Mouse (Mus musculus): ENCODE data around the gene Kank3.
"Not testable (repeated sequence)": the region's sequence is repeated elsewhere in the genome, so short reads cannot be mapped to it uniquely, and the experiment has no call there.

Gene Kank3

DNA sequence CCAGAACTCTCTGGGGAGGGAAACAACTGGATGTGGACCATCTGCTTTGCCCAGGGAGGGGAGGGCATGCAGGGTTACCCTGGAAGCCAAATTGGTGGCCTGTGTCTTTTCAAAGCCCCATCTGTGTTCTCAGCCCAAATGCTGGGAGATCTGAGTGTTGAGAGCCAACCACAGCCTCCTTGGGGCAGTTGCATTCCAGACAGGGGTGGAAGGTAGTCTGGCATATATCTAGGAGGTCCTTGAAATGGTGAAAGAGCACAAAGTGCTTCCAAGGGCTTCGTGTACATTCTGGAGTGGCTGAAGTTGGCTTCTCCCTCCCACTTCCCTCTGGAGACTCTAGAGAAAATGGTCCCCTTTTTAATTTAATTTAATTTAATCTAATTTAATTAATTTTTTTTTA, 5.6 kb upstream of the Kank3 start:
- no peak for ATAC-seq (ENCODE audit: insufficient number of reproducible peaks, low FRiP score, low TSS enrichment)

DNA sequence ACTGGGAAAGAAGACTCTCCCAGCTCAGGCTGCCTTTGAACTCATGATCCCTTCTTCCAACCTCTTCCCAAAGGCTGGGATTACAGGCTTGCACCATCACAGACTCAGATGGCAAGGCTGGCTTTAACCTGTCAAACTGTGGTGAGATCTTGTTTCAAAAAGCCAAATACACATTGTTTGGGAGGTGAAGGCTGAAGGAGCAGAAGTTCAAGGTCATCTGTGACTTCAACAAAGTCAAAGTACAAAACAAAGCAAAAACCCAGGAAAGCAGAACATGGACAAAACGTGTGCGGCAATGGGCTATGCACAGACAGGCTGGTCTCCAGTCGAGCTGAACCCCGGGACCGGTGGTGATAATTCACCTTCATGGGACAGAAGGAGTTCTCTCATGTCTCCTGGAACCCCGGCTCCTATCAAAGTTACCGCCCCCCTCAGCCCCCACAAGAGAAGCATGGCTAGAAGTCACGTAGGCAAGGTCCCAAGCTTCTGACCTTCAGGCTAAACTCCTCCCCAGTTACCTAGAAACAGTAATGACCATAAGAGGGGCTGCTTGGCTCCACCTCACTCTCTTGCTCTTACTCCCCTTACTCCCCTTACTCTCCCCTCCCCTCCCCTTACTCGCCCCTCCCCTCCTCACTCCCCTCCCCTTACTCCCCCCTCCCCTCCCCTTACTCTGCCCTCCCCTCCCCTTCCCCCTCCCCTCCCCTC, 3.0 kb upstream of the Kank3 start:
- ATAC-seq (ENCODE audit: insufficient number of reproducible peaks, low FRiP score, low TSS enrichment): no peak

DNA sequence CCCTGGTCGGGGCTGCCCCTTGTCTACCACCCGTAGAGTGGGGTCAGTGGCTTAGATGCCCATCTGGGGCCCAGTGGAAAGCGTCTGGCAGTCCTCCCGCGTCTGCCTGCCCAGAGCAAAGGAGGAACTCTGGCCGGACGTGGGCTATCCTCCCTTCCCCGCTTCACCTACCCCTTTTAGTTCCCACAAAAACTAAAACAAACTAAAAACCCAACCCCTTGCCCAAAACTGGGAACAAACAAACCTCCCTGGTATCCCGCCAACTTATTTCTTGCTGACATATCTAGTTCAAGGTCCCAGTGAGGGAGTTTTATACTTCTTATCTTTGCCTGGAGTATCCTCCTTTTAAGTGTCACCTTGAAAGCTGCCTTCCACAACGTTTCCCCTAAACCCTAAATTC, 2.1 kb upstream of the Kank3 start:
- ATAC-seq (ENCODE audit: insufficient number of reproducible peaks, low FRiP score, low TSS enrichment): no peak

DNA sequence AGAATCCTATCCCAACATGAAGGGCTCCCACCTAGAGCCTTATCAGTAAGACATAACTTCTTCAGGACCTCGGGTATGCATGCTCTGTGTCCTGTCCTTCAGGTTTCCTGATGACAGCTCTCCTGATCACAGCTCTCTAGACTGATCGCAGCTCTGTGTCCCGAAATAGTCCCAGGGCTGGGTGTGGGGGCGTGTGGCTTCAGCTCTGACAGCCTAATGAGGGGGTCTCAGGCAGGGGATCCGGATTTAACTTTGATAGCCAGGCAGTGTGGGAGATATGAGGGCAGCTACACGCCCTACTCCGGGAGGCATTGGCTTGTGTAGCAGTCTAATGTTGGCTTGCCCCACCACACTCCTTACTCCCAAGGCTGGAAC, 810 bp downstream of the Kank3 start:
- no peak for ATAC-seq (ENCODE audit: insufficient number of reproducible peaks, low FRiP score, low TSS enrichment)

DNA sequence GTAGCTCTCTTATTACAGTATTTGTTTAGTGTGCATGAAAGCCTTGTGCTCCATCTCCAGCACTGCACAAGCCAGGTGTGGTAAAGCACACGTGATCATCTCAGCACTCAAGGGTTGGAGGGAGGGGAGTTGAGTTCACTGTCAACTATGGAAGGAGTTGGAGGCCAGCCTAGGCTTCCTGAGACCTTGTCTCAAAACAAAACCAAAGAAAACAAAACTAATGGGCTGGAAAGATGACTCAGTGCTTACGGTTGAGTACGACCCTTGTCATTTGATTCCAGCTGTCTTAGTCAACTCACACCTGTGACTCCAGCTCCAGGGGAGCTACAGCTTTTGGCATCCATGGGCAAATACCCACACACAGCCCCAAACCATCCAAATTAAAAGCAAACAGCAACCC, 2.2 kb downstream of the Kank3 start:
- no peak for ATAC-seq (ENCODE audit: insufficient number of reproducible peaks, low FRiP score, low TSS enrichment)

DNA sequence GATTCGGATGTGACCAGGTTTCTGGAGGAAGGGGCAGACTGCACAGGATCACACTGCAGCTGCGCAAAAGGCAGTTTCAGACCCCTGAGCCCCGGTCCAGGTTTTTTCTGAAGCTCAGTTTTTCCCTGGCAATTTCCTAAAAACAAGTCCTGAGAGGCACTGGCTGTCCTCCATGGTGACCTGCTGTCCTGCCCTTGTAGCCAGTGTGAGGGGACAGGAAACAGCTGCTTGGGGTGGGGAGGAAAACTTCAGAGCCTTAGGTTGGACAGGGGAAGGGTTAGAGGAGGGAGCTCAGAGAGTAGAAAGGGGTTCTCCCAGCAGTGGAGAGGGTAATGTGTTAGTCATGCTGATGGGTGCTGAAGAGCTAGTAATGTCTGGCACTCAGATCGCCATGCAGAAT, 2.7 kb downstream of the Kank3 start:
- ATAC-seq (ENCODE audit: insufficient number of reproducible peaks, low FRiP score, low TSS enrichment): no peak

DNA sequence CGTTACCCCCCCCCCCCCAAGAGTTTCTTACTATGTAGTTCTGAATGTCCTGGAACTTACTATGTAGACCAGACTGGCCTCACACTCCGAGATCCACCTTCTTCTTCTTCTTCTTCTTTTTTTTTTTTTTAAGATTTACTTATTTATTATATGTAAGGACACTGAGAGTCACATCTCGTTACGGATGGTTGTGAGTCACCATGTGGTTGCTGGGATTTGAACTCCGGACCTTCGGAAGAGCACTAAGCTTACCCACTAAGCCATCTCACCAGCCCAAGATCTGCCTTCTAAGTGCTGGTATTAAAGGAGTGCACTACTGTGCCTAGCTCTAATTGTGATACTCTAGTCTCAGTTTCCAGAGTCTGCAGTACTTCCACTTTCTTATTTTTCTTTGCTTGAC, 5.1 kb downstream of the Kank3 start:
- ATAC-seq (ENCODE audit: insufficient number of reproducible peaks, low FRiP score, low TSS enrichment): no peak

DNA sequence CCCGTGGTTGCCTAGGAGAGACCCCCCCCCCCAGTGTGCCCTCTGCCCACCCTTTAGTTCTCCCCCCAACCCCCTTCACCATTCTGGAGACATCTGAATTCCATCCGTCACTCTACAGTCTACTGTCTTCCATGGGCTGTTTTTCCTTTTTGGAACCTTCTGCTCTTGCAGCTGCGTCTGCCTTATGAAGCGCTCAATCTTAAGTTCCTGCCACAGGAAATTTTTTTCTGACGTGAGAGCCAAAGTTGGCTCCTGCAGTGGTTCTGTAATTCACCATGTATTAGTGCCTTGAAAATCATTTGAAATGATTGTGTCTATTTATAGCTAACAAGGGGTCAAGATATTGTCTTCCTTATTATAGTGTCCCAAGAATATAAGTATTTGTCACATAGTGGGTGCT, 6.3 kb downstream of the Kank3 start:
- no peak for ATAC-seq (ENCODE audit: insufficient number of reproducible peaks, low FRiP score, low TSS enrichment)

DNA sequence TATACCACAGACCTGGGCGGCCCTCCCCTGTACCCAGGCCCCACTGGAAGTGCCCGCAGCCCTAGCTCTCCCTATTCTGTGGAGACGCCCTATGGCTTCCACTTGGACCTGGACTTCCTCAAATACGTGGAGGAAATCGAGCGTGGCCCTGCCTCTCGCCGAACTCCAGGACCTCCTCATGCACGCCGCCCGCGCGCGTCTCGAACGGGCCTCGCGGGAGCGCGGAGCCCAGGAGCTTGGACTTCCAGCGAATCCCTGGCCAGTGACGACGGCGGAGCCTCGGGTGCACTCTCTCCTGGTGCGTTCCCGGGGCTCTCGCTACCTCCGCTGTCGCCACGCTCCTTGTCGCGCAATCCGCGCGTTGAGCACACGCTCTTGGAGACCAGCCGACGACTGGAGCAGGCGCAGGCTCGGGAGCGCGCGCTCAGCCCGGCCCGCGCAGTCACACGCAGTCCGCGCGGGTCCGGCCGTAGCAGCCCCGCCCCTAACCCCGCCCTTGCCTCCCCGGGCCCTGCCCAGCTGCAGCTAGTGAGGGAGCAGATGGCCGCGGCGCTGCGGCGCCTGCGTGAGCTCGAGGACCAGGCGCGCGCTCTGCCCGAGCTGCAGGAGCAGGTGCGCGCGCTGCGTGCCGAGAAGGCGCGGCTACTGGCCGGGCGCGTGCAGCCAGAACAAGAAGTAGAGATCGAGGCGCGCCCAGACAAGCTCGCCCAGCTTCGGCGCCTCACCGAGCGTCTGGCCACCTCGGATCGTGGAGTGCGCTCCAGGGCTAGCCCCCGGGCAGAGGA, 7.1 kb downstream of the Kank3 start:
- peak; percentile 91 for ATAC-seq (ENCODE audit: insufficient number of reproducible peaks, low FRiP score, low TSS enrichment)

DNA sequence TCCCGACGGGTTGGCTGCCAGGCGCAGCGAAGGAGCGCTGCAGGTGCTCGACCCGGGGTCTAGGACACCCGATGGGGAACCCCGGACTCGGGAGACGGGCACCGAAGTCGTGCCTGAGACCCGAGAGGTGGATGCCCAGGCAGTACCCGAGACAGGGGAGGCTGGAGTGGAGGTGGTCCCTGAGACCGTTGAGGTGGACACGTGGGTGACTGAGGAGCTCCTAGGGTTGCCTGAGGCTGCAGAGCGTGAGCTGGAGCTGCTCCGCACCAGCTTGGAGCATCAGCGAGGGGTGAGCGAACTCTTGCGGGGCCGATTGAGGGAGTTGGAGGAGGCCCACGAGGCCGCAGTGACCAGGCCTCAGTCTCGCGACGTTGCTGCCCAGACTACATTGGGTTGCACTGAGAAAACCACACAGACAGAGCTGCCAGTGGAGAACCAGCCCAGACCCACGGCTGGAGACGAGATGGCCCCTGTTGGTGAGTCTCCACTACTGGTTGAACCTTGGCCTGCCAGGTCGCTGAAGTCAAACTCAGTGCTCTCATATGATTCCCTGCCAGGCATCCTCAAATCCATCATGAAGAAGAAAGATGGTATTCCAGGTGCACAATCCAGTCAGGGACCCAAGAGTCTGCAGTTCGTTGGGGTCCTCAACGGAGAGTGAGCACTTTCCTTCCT, 7.8 kb downstream of the Kank3 start:
- ATAC-seq (ENCODE audit: insufficient number of reproducible peaks, low FRiP score, low TSS enrichment): peak; percentile 10; the same call in 1 of the 2 replicates

DNA sequence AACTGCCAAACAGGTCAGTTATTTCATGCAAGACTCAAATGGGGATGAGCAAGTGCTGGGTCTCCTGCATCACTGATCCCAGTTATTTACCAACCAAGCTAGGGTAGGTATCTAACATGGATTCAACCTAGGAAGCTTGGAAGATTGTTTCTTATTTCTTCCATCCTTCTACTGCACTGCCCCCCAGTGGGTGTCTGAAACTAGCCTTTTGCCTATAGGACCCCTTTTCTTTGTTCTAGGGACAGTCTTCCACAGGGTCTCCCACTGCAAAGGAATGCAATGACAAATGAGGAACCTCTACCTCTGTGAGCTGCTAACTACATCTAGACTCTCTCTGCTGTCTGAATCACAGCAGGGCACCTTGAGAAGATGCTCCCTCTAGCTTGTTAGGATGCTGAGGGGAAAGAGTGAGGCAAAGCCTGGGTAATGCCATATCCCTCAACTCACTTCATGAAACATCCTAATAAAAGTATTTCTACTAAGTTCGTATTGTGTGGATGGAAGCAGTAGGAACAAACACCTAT, 12.2 kb downstream of the Kank3 start:
- ATAC-seq (ENCODE audit: insufficient number of reproducible peaks, low FRiP score, low TSS enrichment): no peak

DNA sequence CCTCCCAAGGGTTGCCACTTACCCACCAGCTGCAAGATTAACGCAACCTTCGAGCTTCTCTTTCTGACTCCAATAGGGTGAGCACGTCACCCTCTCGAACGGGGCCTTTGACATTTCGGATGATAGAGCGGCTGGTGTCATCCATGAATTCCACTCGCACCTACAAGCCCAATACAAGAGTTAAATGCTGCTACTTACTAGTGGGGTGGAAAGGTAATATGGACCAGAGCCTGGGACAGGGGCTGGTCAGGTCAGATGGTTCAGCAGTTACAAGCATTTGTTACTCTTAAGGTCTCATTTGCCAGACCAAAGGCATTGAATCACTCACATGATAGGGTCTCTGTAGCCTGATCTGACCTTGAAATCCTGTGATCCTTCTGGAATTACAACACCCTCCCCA, 12.9 kb downstream of the Kank3 start:
- ATAC-seq (ENCODE audit: insufficient number of reproducible peaks, low FRiP score, low TSS enrichment): not testable (repeated sequence)

DNA sequence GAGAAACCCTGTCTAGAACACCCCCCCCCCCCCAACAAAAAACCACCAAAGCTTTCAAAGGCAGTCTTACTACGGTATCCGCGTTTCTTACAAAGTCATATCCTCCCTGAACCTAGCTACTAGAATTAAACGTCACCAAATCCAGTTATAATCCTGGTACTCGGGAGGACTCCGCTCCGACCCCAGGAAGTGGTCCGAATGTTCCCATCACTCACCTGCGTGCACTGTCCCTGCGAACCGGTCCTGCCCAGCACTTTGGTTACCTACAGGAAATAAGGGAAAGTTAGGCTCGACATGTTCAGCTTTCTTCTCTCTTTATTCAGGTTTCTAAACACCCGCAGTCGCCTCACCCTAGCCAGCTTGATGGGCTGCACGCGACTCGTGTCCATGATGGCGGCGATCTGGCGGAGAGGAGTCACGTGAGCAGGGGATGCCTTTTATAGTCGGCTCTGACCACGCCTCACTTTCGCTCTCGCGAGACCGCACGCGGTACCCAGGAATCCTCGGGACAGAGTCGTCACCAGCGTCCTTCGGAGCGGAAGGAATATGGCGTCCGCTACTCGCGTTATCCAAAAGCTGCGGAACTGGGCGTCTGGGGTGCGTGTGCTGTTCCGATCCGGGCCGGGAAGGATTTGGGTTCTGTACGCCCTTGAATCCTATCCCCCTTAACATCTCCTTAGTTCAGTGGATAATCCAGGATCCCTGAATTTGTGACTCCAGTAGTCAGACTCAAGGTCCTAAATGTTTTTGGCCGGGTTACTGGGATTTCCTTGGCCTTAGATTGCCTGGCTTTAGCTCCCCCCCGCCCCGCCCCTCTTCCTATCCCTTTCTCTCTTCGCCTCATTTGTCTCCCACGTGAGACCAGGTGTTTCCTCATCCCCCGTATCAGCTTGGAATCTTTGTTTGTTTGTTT, 14.0 kb downstream of the Kank3 start, which contains the start of the genes Rps28 and Ndufa7:
Gene Rps28, minus strand, starts transcription at position 479 of the 913 bp plus-strand sequence.
Gene Ndufa7, plus strand, starts transcription at position 489 of the 913 bp plus-strand sequence.
- ATAC-seq (ENCODE audit: insufficient number of reproducible peaks, low FRiP score, low TSS enrichment): peak; percentile 87

DNA sequence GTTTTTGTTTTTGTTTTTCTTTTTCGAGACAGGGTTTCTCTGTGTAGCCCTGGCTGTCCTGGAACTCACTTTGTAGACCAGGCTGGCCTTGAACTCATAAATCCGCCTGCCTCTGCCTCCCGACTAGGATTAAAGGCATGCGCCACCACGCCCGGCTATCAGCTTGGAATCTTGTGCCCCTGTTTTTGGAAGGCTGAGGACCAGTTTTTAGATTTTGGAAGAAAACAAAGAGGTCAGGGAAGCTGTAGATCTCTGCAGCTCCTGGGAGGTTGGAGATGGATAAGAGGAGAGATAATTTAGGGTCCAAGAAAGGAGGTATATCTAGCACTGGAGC, 14.6 kb downstream of the Kank3 start:
- not testable (repeated sequence) for ATAC-seq (ENCODE audit: insufficient number of reproducible peaks, low FRiP score, low TSS enrichment)

DNA sequence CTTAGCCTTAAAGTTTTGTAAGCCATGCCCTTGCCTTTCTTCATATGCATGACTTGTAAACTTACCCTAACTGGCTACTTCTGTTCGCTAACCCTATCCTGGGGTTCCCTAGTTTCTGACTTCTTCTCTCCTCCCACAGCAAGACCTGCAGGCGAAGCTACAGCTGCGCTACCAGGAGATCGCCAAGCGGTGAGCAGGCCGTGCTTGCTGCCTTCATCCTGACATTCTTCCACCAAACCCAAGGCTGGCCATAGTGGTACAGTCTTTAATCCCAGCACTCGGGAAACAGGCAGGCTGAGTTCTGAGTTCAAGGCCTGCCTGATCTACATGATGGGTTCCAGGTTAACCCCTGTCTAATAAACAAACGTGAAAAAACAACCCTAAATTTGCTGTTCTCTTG, 15.1 kb downstream of the Kank3 start:
- ATAC-seq (ENCODE audit: insufficient number of reproducible peaks, low FRiP score, low TSS enrichment): no peak

DNA sequence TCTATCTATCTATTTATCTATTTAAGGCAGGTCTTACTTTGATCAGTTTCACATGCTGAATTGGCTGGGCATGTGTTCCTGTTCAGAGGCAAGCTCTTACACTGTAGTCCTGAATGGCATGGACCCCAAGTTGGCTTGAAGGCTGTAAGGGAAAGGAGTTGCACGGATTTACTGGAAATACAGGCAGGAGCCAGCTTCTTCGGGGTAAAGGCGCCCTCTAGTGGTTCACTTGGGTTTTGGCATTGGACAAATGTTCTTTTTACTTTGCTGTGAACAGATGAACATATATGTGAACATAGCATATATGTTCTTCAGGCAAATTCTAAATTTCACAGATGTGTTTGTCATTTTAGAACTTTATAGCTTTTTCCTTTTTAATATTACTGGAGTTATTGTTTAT, 16.5 kb downstream of the Kank3 start:
- no peak for ATAC-seq (ENCODE audit: insufficient number of reproducible peaks, low FRiP score, low TSS enrichment)

DNA sequence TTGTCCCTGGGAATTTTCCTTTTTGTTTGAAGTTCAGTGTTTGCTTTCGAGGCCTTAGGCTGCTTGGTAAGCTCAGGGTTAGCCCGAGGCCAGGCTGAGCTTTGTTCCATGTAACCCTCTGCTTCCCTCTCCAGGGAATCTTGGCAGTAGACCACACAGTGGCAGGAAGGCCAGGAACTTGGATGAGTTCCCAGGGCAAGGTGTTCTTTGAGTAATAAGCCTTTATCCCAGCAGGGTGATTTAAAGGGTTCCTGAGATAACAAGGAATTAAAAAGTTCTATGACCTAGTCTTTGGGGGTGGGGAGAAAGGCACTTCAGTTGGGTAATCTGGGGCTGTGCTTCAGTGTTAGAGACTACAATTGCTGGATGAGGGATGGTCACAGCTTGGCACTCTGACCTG, 18.6 kb downstream of the Kank3 start:
- ATAC-seq (ENCODE audit: insufficient number of reproducible peaks, low FRiP score, low TSS enrichment): no peak

DNA sequence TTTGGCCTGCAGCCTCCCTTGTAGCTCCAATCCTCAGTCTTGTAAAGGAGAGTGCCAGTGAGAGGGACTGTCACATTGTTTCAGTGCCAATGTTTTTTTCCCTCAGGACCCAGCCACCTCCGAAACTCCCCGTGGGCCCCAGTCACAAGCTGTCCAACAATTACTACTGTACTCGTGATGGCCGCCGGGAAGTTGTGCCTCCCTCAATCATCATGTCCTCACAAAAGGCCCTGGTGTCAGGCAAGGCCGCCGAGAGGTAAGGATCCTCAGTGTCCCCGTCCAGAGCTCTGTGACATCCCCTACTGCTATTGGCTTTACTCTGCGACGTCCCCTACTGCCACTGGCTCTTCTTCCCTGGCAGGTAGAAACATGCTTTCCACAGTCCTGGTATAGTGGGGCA, 19.2 kb downstream of the Kank3 start:
- no peak for ATAC-seq (ENCODE audit: insufficient number of reproducible peaks, low FRiP score, low TSS enrichment)

DNA sequence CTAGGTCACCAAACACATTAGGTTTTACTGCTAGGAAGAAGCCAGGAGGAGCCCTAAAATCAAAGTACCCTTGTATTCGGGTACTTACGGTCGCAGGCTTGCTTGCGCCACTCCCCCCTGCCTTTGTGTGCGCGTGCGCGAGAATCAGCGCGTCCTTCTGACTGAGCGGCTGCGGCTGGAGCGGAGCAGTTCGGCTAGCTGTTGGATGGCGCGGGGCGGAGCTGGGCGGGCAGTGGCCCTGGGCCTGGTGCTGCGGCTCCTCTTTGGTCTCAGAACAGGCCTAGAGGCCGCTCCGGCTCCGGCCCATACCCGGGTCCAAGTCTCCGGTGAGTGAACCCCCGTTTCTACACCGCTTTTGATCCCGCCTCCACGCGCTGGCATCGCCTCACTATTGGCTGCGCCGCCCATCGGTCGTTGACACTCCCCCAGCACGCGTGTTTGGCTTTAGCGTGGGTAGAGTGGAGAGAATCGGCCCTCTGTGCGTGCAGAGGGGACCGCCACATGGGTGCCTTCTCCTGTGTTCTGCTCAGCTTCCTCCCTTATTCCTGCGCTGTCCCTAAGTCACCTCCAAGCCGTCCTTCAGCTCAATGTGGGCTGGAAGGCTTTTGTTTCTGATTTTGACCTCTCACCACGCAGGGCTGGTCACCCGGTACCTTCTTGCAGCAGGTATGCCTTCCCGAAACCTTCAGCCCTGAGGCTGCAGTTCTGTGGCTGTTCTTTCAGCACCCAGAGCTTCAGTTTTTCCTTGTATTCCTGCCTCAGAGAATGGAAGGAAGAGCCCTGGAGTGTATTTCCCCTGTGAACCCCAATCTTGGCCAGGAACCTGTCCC, 32.9 kb downstream of the Kank3 start, which contains the start of gene Cd320:
Gene Cd320, plus strand, starts transcription at position 126 of the 830 bp plus-strand sequence.
- ATAC-seq (ENCODE audit: insufficient number of reproducible peaks, low FRiP score, low TSS enrichment): peak; percentile 95

All from cerebellum, adult (tissue).